Mouse (Mus musculus): ENCODE data around the gene Tatdn3. TPM values are rescaled to one million over a fixed set of nuclear protein-coding genes. Genes with fewer than 3 reads are reported as not detected.
"Not testable (repeated sequence)": the region's sequence is repeated elsewhere in the genome, so short reads cannot be mapped to it uniquely, and the experiment has no call there.

The Tatdn3 gene
- polyA plus RNA-seq, 1 experiment from 2014 or later: 14.5 TPM

DNA sequence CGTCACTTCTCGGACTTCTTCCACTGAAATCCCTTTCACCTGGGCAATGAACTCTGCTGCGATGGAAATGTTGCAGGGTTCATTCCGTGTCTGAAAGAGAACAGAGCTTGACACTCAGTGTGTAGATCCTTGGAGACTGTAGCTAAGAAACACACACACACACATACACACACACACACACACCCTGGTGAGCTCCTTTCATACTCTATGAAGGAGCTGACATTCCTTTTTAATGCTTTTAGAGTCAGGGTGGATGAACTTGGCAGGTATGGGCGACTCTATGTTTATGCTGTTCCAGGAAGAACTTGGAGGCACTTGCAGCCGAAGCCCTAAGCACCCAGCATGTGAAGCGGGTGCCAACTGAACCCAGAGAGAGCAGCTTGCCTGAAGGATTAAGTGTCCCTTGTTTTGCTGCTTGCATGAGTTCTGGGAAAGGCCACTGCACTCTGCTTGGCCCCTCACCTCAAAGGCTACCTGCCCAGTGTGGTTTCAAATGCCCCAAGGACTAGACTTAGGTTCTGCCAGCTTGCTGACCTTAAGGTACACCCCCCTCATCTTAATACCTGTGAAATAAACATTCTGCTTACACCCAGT is 16.4 kb downstream of the Tatdn3 start:
- WGBS: 71% methylated on average over 7 of the region's 7 CpGs
- H3K4me2 ChIP-seq: no peak overlapping the region
- no peaks in the 10 kb centered on the region for H3K4me1 ChIP-seq (replicated peaks)
- no peak overlapping the region for H3K9ac ChIP-seq
- H3K36me3 ChIP-seq: no peaks in the 10 kb centered on the region
- H3K27ac ChIP-seq: no peak overlapping the region
- no peaks in the 10 kb centered on the region for H3K9me3 ChIP-seq
- H3K4me3 ChIP-seq: no peak overlapping the region
- H3K27me3 ChIP-seq: no peaks in the 10 kb centered on the region
- ATAC-seq (ENCODE audit: low FRiP score): no peak

DNA sequence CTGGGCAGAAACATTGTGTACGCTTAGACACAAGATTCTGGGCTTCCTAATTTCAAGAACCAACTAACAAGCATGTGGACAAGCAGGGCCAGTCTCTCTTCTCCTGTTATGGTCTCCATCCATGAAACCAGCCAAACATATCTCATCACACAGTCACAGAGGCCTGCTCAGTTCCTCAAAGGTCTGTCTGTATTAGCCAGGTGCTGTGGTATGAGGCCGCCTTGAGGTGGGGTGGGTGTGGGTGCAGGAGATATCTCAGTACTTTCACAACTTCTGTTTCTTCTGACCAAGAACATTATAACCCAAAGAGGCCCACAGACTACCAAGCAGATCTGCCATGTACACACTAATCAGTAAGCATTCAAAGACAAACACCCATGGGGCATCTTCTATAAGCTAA is 17.5 kb downstream of the Tatdn3 start:
- Histone ChIP-seq H3K27me3 (no peaks in the 10 kb centered on the region), H3K4me3 (no peak overlapping the region), H3K9me3 (no peaks in the 10 kb centered on the region), H3K9ac (no peak overlapping the region), H3K36me3 (no peaks in the 10 kb centered on the region), H3K27ac (no peak overlapping the region), H3K4me2 (no peak overlapping the region), H3K4me1 (replicated peaks) (no peaks in the 10 kb centered on the region)
- no peak for ATAC-seq (ENCODE audit: low FRiP score)
- WGBS: 94% methylated on average over 2 of the region's 2 CpGs

DNA sequence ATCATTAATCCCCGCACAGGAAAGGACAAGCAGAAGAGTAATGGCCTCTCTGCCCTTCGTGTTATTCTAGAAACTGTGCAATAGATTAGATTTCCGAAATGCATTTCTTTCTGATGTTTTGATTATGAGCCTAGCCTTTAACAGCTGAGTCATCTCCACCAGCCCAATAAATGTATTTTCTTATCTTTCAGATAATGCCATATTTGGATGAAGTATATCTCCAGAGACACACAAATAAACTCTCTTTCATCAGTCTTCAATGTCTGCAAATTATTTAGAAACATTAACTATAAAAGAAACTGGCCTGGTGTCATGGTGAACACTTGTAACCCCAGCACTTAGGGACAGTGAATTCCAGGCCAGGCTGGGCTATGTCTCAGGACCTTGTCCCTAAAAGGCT is 20.0 kb downstream of the Tatdn3 start:
- Histone ChIP-seq H3K36me3 (no peaks in the 10 kb centered on the region), H3K27me3 (no peaks in the 10 kb centered on the region), H3K4me1 (replicated peaks) (no peaks in the 10 kb centered on the region), H3K9me3 (no peaks in the 10 kb centered on the region), H3K4me3 (no peak overlapping the region), H3K9ac (no peak overlapping the region), H3K4me2 (no peak overlapping the region), H3K27ac (no peak overlapping the region)
- WGBS: 87% methylated on average over 3 of the region's 3 CpGs
- ATAC-seq (ENCODE audit: low FRiP score): no peak

DNA sequence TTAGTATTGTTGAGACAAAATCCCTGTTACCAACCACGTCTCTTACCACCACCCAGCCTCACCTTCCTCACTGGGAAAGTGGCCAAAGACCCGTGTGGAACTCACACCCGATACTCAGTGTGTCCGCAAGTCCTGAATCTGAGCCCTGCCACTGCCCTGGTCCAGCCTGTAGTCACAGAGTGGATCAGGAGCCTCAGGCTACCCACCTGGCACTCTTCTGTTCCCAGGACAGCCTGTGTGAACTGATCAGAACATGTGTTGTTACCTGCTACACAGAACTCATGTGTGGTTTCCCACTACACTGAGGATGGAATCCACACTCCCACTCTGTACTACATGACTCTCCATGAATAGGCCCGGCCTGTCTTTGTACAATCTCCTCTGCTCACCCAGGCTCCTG is 20.6 kb downstream of the Tatdn3 start:
- ATAC-seq (ENCODE audit: low FRiP score): no peak
- no peak overlapping the region for H3K9ac ChIP-seq
- 90% methylated on average over 5 of the region's 5 CpGs for WGBS
- H3K4me2 ChIP-seq: no peak overlapping the region
- H3K36me3 ChIP-seq: no peaks in the 10 kb centered on the region
- H3K9me3 ChIP-seq: no peaks in the 10 kb centered on the region
- H3K4me3 ChIP-seq: no peak overlapping the region
- no peaks in the 10 kb centered on the region for H3K27me3 ChIP-seq
- H3K27ac ChIP-seq: no peak overlapping the region
- H3K4me1 ChIP-seq (replicated peaks): no peaks in the 10 kb centered on the region

GRCm38 (mm10) chr1:191041352-191041751 is 21.4 kb downstream of the Tatdn3 start:
- Histone ChIP-seq H3K4me3 (no peak overlapping the region), H3K9ac (no peak overlapping the region), H3K9me3 (no peaks in the 10 kb centered on the region), H3K36me3 (no peaks in the 10 kb centered on the region), H3K4me1 (replicated peaks) (no peaks in the 10 kb centered on the region), H3K27ac (no peak overlapping the region), H3K27me3 (no peaks in the 10 kb centered on the region), H3K4me2 (no peak overlapping the region)
- ATAC-seq (ENCODE audit: low FRiP score): no peak

DNA sequence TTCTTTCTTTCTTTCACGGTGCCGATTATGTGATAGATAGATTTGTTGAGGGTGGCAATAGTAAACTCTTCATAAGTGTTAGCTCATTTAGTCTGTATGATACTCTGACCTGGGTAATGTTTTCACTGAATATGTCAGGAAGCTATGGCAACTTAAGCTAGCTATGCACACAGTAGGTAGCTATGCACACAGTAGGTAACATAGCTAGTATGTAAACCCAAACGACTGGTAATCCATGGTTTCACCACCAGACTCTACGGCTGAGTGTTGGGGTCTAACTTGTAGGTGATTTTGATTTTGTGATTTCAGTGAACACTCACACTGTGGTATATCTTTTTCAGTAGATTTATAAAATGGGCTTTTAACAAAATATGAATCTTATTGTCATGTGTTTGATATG is 24.7 kb downstream of the Tatdn3 start:
- H3K9ac ChIP-seq: no peak overlapping the region
- no peak overlapping the region for H3K27ac ChIP-seq
- no peak for ATAC-seq (ENCODE audit: low FRiP score)
- WGBS: 92% methylated on average over 4 of the region's 4 CpGs
- no peak overlapping the region for H3K4me3 ChIP-seq
- no peaks in the 10 kb centered on the region for H3K4me1 ChIP-seq (replicated peaks)
- H3K27me3 ChIP-seq: no peaks in the 10 kb centered on the region
- no peak overlapping the region for H3K4me2 ChIP-seq
- no peaks in the 10 kb centered on the region for H3K9me3 ChIP-seq
- no peaks in the 10 kb centered on the region for H3K36me3 ChIP-seq

DNA sequence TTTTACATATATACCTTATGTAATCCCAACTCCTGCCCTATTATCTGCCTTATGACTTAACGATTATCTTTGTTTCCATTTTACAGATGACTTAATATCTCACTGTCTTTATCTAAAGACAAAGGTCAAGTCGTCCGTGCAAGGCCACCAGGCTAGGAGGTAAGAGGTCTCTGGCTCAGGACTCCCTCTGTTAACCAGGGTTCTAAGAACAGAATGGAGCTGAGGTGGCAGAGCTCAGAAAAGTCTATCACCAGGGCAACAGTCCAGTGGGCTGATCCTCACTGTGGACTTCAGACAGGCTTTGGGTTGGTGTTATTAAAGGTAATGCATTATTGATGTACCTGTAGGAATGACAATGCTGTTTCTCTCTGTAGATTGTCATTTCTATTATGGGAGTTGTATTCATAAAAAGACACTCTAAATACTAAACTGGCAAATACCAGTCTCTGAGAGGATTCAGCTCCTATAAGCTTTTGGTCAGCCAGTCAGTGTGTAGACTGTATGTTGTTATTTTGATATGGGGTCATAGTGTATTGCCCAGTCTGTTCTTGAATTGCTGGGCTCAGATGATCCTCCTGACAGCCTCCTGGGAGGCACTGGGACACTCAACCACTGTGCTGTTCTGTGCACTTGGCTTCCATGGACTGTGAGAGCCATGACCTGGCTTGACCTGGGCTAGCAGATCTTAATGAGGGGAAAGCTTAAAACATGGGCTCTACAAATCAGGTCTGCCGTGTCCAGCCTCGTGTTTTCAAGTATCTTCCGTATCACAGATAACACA is 26.0 kb downstream of the Tatdn3 start, which contains the start of gene Spata45:
Spata45 (plus strand) TSS at position 86 of the 781 bp plus-strand sequence.
- Histone ChIP-seq H3K36me3 (no peaks in the 10 kb centered on the region), H3K4me3 (no peak within 1 kb of the TSS), H3K9me3 (no peaks in the 10 kb centered on the region), H3K9ac (no peak within 1 kb of the TSS), H3K4me1 (replicated peaks) (no peaks in the 10 kb centered on the region), H3K27me3 (no peaks in the 10 kb centered on the region), H3K4me2 (no peak within 1 kb of the TSS), H3K27ac (no peak within 1 kb of the TSS)
- WGBS: 88% methylated on average over 6 of the region's 6 CpGs
- ATAC-seq (ENCODE audit: low FRiP score): no peak

DNA sequence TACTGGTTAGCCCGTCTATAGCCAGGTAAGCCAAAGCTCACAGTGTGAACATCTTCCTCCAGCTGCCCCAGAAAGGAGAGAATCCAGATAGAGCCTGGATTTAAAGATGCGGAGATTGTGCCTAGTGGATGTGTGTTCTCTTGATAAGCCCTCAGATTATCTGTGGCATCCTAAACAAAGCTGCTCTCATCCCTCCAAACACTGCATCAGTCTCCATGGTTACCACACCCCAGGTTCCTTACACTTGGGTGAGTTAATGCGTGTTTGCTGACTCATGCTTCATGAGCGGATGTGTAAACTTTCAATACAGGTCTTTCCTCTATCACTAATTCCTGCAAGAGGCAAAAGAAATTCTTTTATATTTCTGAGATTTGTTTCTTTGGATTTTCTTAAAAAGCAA is 27.1 kb downstream of the Tatdn3 start:
- Histone ChIP-seq H3K36me3 (no peaks in the 10 kb centered on the region), H3K27ac (no peak overlapping the region), H3K9ac (no peak overlapping the region), H3K27me3 (no peaks in the 10 kb centered on the region), H3K4me1 (replicated peaks) (no peaks in the 10 kb centered on the region), H3K9me3 (no peaks in the 10 kb centered on the region), H3K4me3 (no peak overlapping the region), H3K4me2 (no peak overlapping the region)
- no peak for ATAC-seq (ENCODE audit: low FRiP score)
- 33% methylated on average over 4 of the region's 4 CpGs for WGBS

DNA sequence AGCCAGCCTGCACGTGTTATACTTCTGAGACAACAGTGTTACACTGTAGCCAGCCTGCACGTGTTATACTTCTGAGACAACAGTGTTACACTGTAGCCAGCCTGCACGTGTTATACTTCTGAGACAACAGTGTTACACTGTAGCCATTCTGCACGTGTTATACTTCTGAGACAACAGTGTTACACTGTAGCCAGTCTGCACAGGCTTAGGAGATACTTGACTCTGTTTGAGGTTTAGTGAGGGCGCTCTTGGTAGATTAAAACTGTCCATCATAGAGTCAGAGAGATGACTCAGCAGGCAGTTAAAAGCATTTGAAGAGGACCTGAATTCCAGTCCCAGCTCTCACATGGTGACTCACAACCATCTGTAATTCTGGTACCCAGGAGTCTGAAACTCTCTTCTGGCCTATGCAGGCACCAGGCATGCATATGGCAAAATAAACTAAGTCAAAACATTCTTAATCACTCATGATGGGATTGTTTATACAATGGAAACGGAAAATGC is 31.8 kb downstream of the Tatdn3 start:
- H3K4me2 ChIP-seq; ATAC-seq (ENCODE audit: low FRiP score); H3K9ac ChIP-seq; H3K36me3 ChIP-seq; H3K4me1 ChIP-seq (replicated peaks); H3K27me3 ChIP-seq; H3K4me3 ChIP-seq; H3K9me3 ChIP-seq; H3K27ac ChIP-seq: not testable (repeated sequence)
- WGBS: 84% methylated on average over 6 of the region's 6 CpGs

GRCm38 (mm10) chr1:191030182-191030581 is 32.5 kb downstream of the Tatdn3 start:
- 63% methylated on average over 10 of the region's 10 CpGs for WGBS
- Histone ChIP-seq H3K9ac (no peak overlapping the region), H3K4me1 (replicated peaks) (peaks cover 11% of the 10 kb centered on the region), H3K4me3 (no peak overlapping the region), H3K27ac (no peak overlapping the region), H3K27me3 (no peaks in the 10 kb centered on the region), H3K36me3 (no peaks in the 10 kb centered on the region), H3K9me3 (no peaks in the 10 kb centered on the region), H3K4me2 (no peak overlapping the region)
- ATAC-seq (ENCODE audit: low FRiP score): no peak

DNA sequence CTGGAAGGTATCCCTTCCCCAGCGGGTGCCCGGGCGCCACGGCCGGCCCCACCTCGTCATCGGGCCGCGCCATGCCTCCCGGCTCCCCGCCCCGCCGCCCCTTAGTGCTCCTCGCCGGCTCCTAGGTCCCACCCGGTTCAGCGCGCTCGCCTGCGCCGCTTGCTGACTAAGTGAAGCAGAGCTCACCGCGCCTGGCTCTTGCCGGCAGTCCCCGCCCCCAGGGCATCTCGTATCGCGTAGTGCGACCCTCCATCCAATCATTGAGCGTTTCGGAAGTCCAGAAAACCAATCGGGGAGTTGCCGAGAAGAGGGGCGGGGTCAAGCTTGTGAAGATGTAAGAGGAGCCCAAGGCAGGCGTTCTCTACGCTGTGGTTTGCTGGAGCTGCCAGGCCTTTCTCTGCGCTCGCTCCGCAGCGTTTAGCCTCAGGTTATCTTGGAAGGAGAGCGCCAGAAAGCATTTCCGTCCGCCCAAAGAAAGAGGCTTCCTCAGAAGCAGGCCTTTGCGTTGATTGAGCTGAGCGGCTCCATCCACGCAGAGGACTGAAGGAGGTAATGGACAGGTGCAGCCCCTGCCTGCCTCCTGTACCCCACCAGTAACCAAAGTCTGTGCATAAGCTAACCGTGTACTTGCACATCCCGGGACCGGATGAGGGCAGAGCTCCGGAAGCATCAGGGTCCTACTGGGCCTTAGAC is 36.6 kb downstream of the Tatdn3 start, which contains the start of gene Flvcr1:
Flvcr1 (minus strand) TSS at position 138 of the 693 bp plus-strand sequence.
- Histone ChIP-seq H3K27me3 (no peaks in the 10 kb centered on the region), H3K4me1 (replicated peaks) (peaks cover 20% of the 10 kb centered on the region), H3K4me3 (peak within 1 kb of the TSS; percentile 80), H3K9ac (peak within 1 kb of the TSS; percentile 88), H3K9me3 (no peaks in the 10 kb centered on the region), H3K36me3 (peaks cover 7% of the 10 kb centered on the region), H3K4me2 (peak within 1 kb of the TSS; percentile 98), H3K27ac (peak within 1 kb of the TSS; percentile 95)
- under 1% methylated on average over 49 of the region's 50 CpGs for WGBS
- peak; percentile 99 for ATAC-seq (ENCODE audit: low FRiP score)
